Mouse (Mus musculus): ENCODE data around the gene Tmem201. TPM values are rescaled to one million over a fixed set of nuclear protein-coding genes. Genes with fewer than 3 reads are reported as not detected.

Tmem201 gene
- total and polyA plus RNA-seq, 3 experiments = 6.4 to 29.2 (median 16.2) TPM

DNA sequence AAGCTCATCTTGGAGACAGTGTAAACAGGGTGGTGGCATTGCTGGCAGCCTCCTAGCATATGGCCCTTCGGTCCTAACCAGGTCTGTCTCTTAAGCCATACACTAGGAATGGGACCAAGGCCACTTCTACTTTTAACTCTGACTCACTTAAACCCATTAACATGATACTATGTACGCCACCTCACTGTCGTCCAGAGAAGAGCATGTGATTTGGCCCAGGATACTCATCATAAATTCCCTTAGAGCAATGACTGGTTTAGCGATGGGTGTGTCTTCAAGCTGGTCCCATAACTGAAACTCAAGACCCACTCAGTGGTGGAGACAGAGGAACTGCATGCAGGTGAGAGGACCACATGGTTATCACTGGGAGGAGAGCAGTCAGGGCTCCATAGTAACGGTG lies 27.4 kb upstream of the Tmem201 start:
- Histone ChIP-seq H3K4me3 (replicated peaks in 1 of 3; ENCODE audit: low read depth in 2 of 3, low read length in 2 of 3, poor library complexity in 1 of 3) (no peak overlapping the region), H3K9me3 (replicated peaks; ENCODE audit: low read length) (no peaks in the 10 kb centered on the region), H3K4me2 (ENCODE audit: insufficient read depth, low read depth, poor library complexity, severe bottlenecking) (no peak overlapping the region), H3K27ac (ENCODE audit: insufficient read depth, low read depth) (no peak overlapping the region), H3K4me1 (ENCODE audit: control insufficient read depth in 1 of 2, insufficient read depth in 2 of 2) (peaks cover 5 to 22% of the 10 kb centered on the region in 2 experiments), H3K36me3 (replicated peaks in 1 of 2; ENCODE audit: control insufficient read depth in 1 of 2, insufficient read depth in 1 of 2, low read length in 1 of 2) (peaks cover 25 to 51% of the 10 kb centered on the region in 2 experiments), H3K79me2 (replicated peaks; ENCODE audit: control insufficient read depth, extremely low read depth, insufficient read depth, poor library complexity, severe bottlenecking) (peaks cover 9% of the 10 kb centered on the region), H3K9ac (ENCODE audit: insufficient read depth, low read depth) (no peak overlapping the region), H3K27me3 (replicated peaks) (no peaks in the 10 kb centered on the region)
- TF ChIP-seq POLR2AphosphoS2 (IDR thresholded peaks at IDR 0.05; ENCODE audit: low read depth, low read length) (no peak), USF1 (IDR thresholded peaks at IDR 0.05; ENCODE audit: low read depth, low read length) (no peak), HCFC1 (IDR thresholded peaks at IDR 0.05; ENCODE audit: low read depth, low read length) (no peak), BHLHE40 (IDR thresholded peaks at IDR 0.05; ENCODE audit: low read depth, low read length) (no peak), SIN3A (IDR thresholded peaks at IDR 0.05; ENCODE audit: low read length) (no peak), POLR2A (IDR thresholded peaks at IDR 0.05; ENCODE audit: low read depth, low read length) (no peak)
- DNase-seq (ENCODE audit: extremely low read depth) = peak; percentile 21
- in situ Hi-C loops (cut with MboI; ENCODE audit: low pct_ligation_motif_present, low pct_unique_long_range_greater_than_20kb, low sequenced_read_pairs) (no loop called here), dilution Hi-C loops (cut with MboI; ENCODE audit: extremely low pct_ligation_motif_present, extremely low pct_unique_long_range_greater_than_20kb, low sequenced_read_pairs) (no loop called here)

DNA sequence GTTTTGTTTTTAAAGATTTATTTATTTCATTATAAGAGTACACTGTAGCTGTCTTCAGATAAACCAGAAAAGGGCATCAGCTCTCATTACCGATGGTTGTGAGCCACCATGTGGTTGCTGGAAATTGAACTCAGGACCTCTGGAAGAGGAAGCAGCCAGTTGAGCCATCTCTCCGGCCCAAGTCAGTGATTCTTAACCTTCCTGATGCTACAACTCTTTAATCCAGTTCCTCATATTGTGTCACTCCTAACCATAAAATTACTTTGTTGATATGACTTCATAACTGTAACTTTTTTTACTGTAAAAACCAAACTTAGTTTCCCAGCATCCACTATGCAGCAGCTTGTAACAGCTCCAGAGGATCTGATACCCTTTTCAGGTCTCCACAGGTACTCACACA lies 25.5 kb upstream of the Tmem201 start:
- dilution Hi-C loops (cut with MboI; ENCODE audit: extremely low pct_ligation_motif_present, extremely low pct_unique_long_range_greater_than_20kb, low sequenced_read_pairs) (no loop called here), in situ Hi-C loops (cut with MboI; ENCODE audit: low pct_ligation_motif_present, low pct_unique_long_range_greater_than_20kb, low sequenced_read_pairs) (no loop called here)
- Histone ChIP-seq H3K4me1 (ENCODE audit: control insufficient read depth in 1 of 2, insufficient read depth in 2 of 2) (peaks cover 2 to 11% of the 10 kb centered on the region in 2 experiments; a peak in 3 of 4 replicates), H3K9ac (ENCODE audit: insufficient read depth, low read depth) (no peak overlapping the region), H3K27me3 (replicated peaks) (no peaks in the 10 kb centered on the region), H3K79me2 (replicated peaks; ENCODE audit: control insufficient read depth, extremely low read depth, insufficient read depth, poor library complexity, severe bottlenecking) (no peaks in the 10 kb centered on the region; the same call in 1 of the 2 replicates), H3K27ac (ENCODE audit: insufficient read depth, low read depth) (no peak overlapping the region), H3K4me2 (ENCODE audit: insufficient read depth, low read depth, poor library complexity, severe bottlenecking) (no peak overlapping the region), H3K9me3 (replicated peaks; ENCODE audit: low read length) (no peaks in the 10 kb centered on the region), H3K4me3 (replicated peaks in 1 of 3; ENCODE audit: low read depth in 2 of 3, low read length in 2 of 3, poor library complexity in 1 of 3) (no peak overlapping the region), H3K36me3 (replicated peaks in 1 of 2; ENCODE audit: control insufficient read depth in 1 of 2, insufficient read depth in 1 of 2, low read length in 1 of 2) (peaks cover 36 to 62% of the 10 kb centered on the region in 2 experiments)
- TF ChIP-seq EP300 (IDR thresholded peaks at IDR 0.05; ENCODE audit: low read length) = no peak
- no peak for TF ChIP-seq MAFK (IDR thresholded peaks at IDR 0.05; ENCODE audit: insufficient replicate concordance, low read length)
- DNase-seq (ENCODE audit: extremely low read depth) = no peak

DNA sequence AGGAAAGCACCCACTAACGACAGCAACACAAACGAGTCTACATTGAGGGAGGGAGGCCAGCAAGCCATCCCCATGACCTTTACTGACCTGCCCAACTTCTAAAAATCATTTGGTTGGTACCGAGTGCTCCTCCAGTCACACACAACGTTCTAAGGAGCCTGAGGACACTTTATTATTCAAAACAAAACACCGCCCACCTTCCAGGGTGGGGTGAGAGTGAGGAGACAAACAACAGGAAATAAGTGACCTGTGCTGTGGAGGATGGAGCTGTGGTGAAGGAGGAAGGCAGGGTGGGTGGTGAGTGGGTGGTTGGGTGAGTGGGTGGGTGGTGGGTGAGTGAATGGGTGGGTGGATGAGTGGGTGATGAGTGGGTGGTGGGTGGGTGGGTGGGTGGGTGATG lies 21.7 kb upstream of the Tmem201 start:
- Histone ChIP-seq H3K4me3 (replicated peaks in 1 of 3; ENCODE audit: low read depth in 2 of 3, low read length in 2 of 3, poor library complexity in 1 of 3) (no peak overlapping the region), H3K4me2 (ENCODE audit: insufficient read depth, low read depth, poor library complexity, severe bottlenecking) (no peak overlapping the region), H3K79me2 (replicated peaks; ENCODE audit: control insufficient read depth, extremely low read depth, insufficient read depth, poor library complexity, severe bottlenecking) (no peaks in the 10 kb centered on the region; the same call in 1 of the 2 replicates), H3K27me3 (replicated peaks) (no peaks in the 10 kb centered on the region), H3K27ac (ENCODE audit: insufficient read depth, low read depth) (no peak overlapping the region), H3K4me1 (ENCODE audit: control insufficient read depth in 1 of 2, insufficient read depth in 2 of 2) (peaks cover 0 to 3% of the 10 kb centered on the region in 2 experiments; a peak in 2 of 4 replicates), H3K9me3 (replicated peaks; ENCODE audit: low read length) (no peaks in the 10 kb centered on the region), H3K9ac (ENCODE audit: insufficient read depth, low read depth) (no peak overlapping the region), H3K36me3 (replicated peaks in 1 of 2; ENCODE audit: control insufficient read depth in 1 of 2, insufficient read depth in 1 of 2, low read length in 1 of 2) (peaks cover 38 to 75% of the 10 kb centered on the region in 2 experiments)
- no peak for TF ChIP-seq MEF2A (IDR thresholded peaks at IDR 0.05; ENCODE audit: borderline replicate concordance, low read depth, low read length)
- no peak for TF ChIP-seq GABPA (IDR thresholded peaks at IDR 0.05; ENCODE audit: insufficient replicate concordance, low read depth, low read length)
- TF ChIP-seq MYC (IDR thresholded peaks at IDR 0.05; ENCODE audit: low read depth, low read length) = no peak
- TF ChIP-seq RAD21 (IDR thresholded peaks at IDR 0.05; ENCODE audit: low read depth, low read length) = no peak
- TF ChIP-seq CTCF (conservative IDR thresholded peaks at IDR 0.05 in 1 of 2, IDR thresholded peaks at IDR 0.05 in 1 of 2; ENCODE audit: low read depth in 2 of 2, low read length in 2 of 2) = no peak
- no peak for TF ChIP-seq ZNF384 (IDR thresholded peaks at IDR 0.05; ENCODE audit: low read depth, low read length)
- no peak for TF ChIP-seq UBTF (IDR thresholded peaks at IDR 0.05; ENCODE audit: low read depth, low read length)
- no peak for TF ChIP-seq SIN3A (IDR thresholded peaks at IDR 0.05; ENCODE audit: low read length)
- no peak for TF ChIP-seq MAFK (IDR thresholded peaks at IDR 0.05; ENCODE audit: insufficient replicate concordance, low read length)
- TF ChIP-seq JUND (conservative IDR thresholded peaks at IDR 0.05; ENCODE audit: low read depth, low read length) = no peak
- no peak for TF ChIP-seq MAZ (IDR thresholded peaks at IDR 0.05; ENCODE audit: low read depth, low read length)
- TF ChIP-seq POLR2AphosphoS2 (IDR thresholded peaks at IDR 0.05; ENCODE audit: low read depth, low read length) = no peak
- no peak for TF ChIP-seq E2F4 (IDR thresholded peaks at IDR 0.05; ENCODE audit: insufficient replicate concordance, low read depth, low read length)
- no peak for TF ChIP-seq TCF12 (IDR thresholded peaks at IDR 0.05; ENCODE audit: low read depth, low read length)
- no peak for DNase-seq (ENCODE audit: extremely low read depth)
- dilution Hi-C loops (cut with MboI; ENCODE audit: extremely low pct_ligation_motif_present, extremely low pct_unique_long_range_greater_than_20kb, low sequenced_read_pairs) (no loop called here), in situ Hi-C loops (cut with MboI; ENCODE audit: low pct_ligation_motif_present, low pct_unique_long_range_greater_than_20kb, low sequenced_read_pairs) (no loop called here)
